Mouse (Mus musculus): ENCODE measurements at regions not wholly inside any gene's neighbourhood (a gene's known extent, or its start where the extent isn't known, plus 50 kb on each side); places are given as distances from the start of the nearest gene placed in this dataset.
"Not testable (repeated sequence)": the region's sequence is repeated elsewhere in the genome, so short reads cannot be mapped to it uniquely, and the experiment has no call there.

DNA sequence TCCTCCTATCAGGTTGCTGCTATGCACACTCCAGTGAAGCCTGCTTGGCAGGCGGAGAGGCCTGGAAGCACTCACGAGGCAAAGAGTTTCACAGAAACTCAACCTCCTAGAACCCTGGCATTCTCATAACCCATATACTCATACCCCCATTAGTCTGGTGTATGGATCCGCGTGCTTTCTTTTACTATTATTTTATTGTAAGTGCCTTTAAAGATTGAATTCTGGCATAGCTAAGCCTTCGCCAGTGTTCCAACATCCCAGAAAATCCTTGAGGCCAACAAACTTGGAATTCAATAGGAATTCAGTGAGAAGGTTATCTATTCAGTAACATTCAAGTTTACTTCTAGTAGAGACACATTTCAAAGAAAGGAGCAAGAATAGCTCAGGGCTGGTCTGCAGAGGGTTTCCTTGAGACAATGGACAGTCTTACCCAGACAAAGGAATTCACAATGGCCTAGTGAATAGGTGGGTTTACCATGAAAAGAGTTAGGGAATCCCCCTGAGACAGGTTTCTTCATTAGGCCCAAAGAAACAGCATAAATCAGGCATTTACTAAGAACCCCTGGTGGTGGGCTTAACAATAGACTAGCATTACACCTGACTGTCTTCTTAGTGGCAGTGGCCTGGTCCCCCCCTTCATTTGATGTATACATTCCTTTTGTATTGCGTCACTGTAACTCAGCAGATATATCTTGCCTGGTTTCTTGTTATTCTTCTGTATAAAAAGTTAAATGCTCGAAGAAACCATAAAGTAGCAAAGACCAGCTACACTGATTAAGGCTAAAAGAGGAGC lies 80.8 kb upstream of the Gm15446 start:
- DNase-seq (ENCODE audit: low spot score in 2 of 2): not testable (repeated sequence)

DNA sequence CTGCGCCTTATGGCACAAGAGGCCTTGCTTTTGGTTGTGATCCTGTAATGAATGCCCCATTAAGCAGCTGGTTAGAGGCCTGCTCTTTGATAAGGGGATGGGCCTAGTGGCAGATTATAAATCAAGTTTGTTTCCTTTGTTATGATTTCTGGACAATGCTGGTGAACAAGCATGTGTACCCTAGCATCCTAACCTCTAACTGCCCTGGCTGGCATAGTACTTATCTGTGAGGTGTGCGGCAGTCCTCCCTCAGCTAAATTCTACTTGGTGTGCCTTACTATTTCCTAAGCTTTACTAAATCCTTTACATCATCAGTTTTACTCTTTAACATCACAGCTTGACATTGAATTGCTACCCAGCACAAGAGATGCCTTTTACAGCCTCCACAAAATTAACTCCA lies 79.0 kb upstream of the Gm15446 start:
- DNase-seq (ENCODE audit: low spot score in 2 of 2): not testable (repeated sequence)

DNA sequence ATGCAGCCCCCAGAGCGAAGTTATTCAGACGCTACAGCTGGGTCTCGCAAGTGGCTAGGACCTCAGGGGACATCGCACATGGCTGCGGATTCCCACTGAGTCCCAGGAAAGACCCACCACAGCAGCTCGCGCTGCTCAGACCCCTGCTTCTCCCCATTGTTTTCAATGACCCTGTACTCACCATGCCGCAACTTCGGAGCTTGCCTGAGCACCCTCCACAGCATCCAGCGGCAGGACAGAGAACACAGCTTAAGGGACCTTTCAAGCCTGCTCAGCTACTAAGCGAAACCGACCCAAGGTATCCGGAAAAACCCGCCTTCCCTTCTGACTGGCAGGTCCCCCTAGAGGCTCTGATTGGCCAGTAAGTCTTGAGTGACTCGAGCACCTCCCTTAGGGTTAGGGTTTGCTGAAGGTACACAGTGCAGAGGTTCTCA lies 78.4 kb upstream of the Gm15446 start:
- no peak for DNase-seq (ENCODE audit: low spot score in 2 of 2)

DNA sequence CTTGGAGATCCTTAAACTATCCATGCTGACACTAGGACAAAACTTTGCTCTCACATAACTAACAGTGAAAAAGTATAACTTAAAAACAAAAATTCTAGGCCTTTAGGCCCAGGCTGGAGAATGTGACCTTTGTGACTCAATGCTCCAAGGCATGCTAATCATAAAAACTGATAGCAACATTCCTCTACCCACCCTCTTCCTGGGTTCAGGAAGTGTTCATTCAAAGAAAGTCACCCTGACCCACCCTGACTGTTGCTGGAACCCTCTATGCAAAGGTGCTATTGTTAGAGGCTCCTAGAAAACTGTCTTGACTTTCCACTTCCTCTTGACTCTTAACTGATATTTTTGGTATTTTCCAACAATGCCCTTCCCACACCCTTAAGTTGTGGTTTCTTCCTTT lies 72.0 kb upstream of the Gm15446 start:
- DNase-seq (ENCODE audit: low spot score in 2 of 2): not testable (repeated sequence)

DNA sequence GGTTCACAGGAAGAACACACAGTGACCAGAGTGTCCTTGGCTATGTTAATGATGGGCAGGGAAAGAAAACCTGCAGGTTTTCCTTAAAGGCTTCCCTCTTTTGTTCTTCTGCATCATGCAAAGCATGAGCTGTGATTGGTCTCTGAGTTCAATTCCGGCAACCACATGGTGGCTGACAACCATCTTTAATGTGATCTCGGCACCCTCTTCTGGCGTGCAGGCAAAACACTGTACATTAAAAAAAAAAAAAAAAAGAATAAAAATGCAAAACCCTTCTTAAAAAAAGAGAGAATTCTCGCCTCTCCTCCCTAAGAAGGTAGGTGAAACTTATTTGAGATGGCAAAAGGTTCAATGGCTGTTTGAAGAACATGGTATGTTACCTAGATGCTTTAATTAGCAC lies 62.8 kb upstream of the Gm15446 start:
- no peak for DNase-seq (ENCODE audit: low spot score in 2 of 2)

DNA sequence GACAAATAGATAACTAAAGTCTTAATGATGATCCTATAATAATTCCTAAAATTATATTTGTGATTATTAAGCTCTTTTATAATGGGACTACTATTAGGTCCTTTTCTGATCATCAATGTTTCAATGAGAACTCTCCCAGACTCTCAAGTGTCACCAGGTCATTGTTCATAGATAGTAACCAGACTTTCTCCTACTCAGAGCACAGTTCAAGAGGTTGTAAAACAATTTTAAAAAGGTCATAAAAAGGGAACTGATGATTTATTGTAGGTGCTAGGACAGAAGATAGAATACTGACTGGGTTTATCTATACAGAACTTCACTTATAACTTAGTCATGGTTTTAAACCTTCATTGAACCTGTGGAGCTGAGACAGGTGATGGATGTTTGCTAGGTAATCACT lies 58.7 kb upstream of the Gm15446 start:
- not testable (repeated sequence) for DNase-seq (ENCODE audit: low spot score in 2 of 2)

DNA sequence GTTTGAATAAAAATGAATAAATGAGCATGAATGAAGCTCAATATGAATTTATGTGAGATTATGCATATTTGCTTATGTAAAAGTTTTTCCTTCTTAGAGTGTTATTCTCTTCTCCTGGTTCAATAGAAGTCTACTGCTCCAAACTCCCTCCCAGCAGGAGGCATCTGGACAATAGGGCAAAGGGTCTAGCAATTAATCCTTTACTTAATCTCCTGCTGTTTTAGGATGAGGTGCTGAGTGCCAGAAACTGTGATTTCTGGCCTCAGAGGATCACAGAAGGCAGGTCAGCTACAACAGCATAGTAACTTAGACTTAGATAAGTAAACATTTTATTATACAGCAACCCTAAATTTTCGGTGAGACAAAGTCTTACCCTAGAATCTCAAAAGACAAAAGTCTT lies 57.6 kb upstream of the Gm15446 start:
- no peak for DNase-seq (ENCODE audit: low spot score in 2 of 2)

DNA sequence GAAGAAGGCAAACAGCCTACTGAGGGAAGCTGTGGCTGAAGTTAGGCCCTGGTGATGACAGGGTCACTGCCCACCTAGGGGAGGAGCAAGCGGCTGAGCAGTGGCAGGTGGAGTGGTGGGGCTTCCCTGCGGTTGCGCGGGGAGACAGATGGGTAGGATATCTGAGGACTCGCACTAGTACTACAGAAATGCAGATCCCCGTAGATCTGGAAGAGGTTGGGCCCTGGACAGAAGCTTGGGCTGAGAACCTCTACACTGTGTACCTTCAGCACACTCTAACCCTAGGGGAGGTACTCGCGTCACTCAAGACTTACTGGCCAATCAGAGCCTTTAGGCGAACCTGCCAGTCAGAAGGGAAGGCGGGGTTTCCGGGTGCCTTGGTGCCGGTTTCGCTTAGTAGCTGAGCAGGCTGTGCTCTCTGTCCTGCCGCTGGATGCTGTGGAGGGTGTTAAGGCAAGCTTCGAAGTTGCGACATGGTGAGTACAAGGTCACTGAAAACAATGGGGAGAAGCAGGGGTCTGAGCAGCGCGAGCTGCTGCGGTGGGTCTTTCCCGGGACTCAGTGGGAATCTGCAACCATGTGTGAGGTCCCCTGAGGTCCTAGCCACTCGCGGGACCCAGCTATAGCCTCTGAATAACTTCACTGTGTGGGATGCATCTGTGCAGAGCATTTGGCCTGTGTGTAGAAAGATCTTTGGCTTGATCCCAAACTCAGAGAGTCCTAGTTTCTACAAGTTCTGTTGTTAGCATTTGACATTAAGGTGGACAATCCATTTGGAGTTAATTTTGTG lies 56.7 kb upstream of the Gm15446 start:
- DNase-seq (ENCODE audit: low spot score in 2 of 2): peak; percentile 61 to 73

DNA sequence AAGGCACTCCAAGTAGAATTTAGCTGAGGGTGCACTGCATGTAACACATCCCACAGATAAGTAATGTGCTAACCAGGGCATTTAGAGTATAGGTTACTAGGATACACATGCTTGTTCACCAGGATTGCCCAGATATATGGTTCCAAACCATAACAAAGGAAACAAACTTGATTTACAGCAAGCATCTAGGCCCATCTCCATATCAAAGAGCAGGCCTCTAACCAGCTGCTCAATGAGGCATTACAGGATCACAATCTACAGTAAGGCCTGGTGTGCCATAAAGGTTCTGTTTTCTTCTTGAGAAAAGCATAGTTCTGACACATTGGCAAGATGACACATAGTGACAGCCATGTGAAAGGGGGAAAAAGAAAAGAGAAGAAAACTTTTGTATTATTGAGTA lies 56.0 kb upstream of the Gm15446 start:
- not testable (repeated sequence) for DNase-seq (ENCODE audit: low spot score in 2 of 2)

Data from frontal cortex, postnatal 25 days (tissue).